In genomic region chr14:24969584-24969983, GRCm38 (mm10) we compare ENCODE assay signal across 16 mouse cellular contexts.
"Had no signal": no experiment of that assay in that cellular context is flagged by ENCODE, and none has a peak within 500 bp of the region (broad histone marks: within the 10 kb centered on the region; RNA-seq: fewer than 3 reads in every experiment).

No protein-coding gene starts in this region.

- H3K4me2 ChIP-seq: lung, embryonic 15.5 days; midbrain, embryonic 11.5 days; midbrain, embryonic 13.5 days; midbrain, embryonic 15.5 days; neural tube, embryonic 12.5 days; stomach, embryonic 15.5 days had no signal

- ATAC-seq: lung, postnatal 0 days; midbrain, embryonic 13.5 days; midbrain, embryonic 15.5 days had no signal

- H3K4me3 ChIP-seq: lung, embryonic 15.5 days; megakaryocyte, embryonic 14.5 days; midbrain, embryonic 13.5 days; midbrain, embryonic 15.5 days; neural tube, embryonic 12.5 days; stomach, embryonic 15.5 days had no signal

- DNase-seq: lung, postnatal 14 days; lung, postnatal 36 days; right cerebral cortex, postnatal 14 days; thymus, adult 2 months; thymus, postnatal 25 days; thymus, postnatal 4 days had no signal

- H3K27ac ChIP-seq: lung, embryonic 15.5 days; macrophage; midbrain, embryonic 13.5 days; midbrain, embryonic 15.5 days; neural tube, embryonic 12.5 days; stomach, embryonic 15.5 days; stomach, postnatal 0 days had no signal

- H3K9ac ChIP-seq: lung, embryonic 15.5 days; midbrain, embryonic 13.5 days; midbrain, embryonic 15.5 days; neural tube, embryonic 12.5 days; stomach, embryonic 15.5 days had no signal

- H3K36me3 ChIP-seq: lung, embryonic 15.5 days; midbrain, embryonic 13.5 days; midbrain, embryonic 15.5 days; neural tube, embryonic 12.5 days; stomach, embryonic 15.5 days had no signal

- H3K27me3 ChIP-seq: lung, embryonic 15.5 days; midbrain, embryonic 13.5 days; midbrain, embryonic 15.5 days; neural tube, embryonic 12.5 days; stomach, embryonic 15.5 days had no signal

- H3K9me3 ChIP-seq: lung, embryonic 15.5 days; megakaryocyte, embryonic 14.5 days; midbrain, embryonic 13.5 days; midbrain, embryonic 15.5 days; neural tube, embryonic 12.5 days; stomach, embryonic 15.5 days had no signal

- H3K4me1 ChIP-seq: lung, embryonic 15.5 days; megakaryocyte, embryonic 14.5 days; stomach, embryonic 15.5 days had no signal
